Mouse (Mus musculus) embryonic facial prominence, embryonic 11.5 days (tissue): ENCODE data around the gene Dennd1c. TPM values are rescaled to one million over a fixed set of nuclear protein-coding genes. Genes with fewer than 3 reads are reported as not detected.

Experiments used
- ATAC-seq: fragments of 200-750 bp; cut with Nextera tagmentation; replicated peaks from 2 replicates; pipeline ENCODE4 v1.8.0; 2017; ENCODE audit warnings: low read depth; ENCODE audit not compliant: insufficient number of reproducible peaks, low FRiP score, low TSS enrichment
- DNase-seq: peaks from one replicate; pipeline ENCODE4 v3.0.0-alpha.2; 2015; ENCODE audit warnings: low spot score
- H3K27ac ChIP-seq: fragments of 300-500 bp; sonication (generic); replicated peaks from 2 replicates; pipeline ENCODE4 v1.5.1; 2014; ENCODE audit warnings: mild to moderate bottlenecking, low read depth, low read length, control low read depth
- H3K27me3 ChIP-seq: fragments of 300-500 bp; sonication (generic); 2 replicates; pipeline ENCODE4 v1.6.1; 2014; ENCODE audit warnings: mild to moderate bottlenecking, low read length, moderate library complexity, mixed read lengths; ENCODE audit not compliant: control insufficient read depth, insufficient read depth
- H3K36me3 ChIP-seq: fragments of 300-500 bp; sonication (generic); replicated peaks from 2 replicates; pipeline ENCODE4 v1.6.1; 2014; ENCODE audit warnings: low read depth, mild to moderate bottlenecking, low read length, moderate library complexity, mixed read lengths; ENCODE audit not compliant: control insufficient read depth, insufficient read depth
- H3K4me1 ChIP-seq: fragments of 300-500 bp; sonication (generic); 2 replicates; pipeline ENCODE4 v1.6.1; 2014; ENCODE audit warnings: low read length, mixed read lengths; ENCODE audit not compliant: control insufficient read depth, insufficient read depth
- H3K4me2 ChIP-seq: fragments of 300-500 bp; sonication (generic); 2 replicates; pipeline ENCODE4 v1.6.1; 2014; ENCODE audit warnings: low read depth, mild to moderate bottlenecking, control low read depth, low read length, moderate library complexity
- H3K4me3 ChIP-seq: fragments of 300-500 bp; sonication (generic); 2 replicates; pipeline ENCODE4 v1.5.1; 2014; ENCODE audit warnings: low read depth, low read length, control low read depth
- H3K9ac ChIP-seq: fragments of 300-500 bp; sonication (generic); replicated peaks from 2 replicates; pipeline ENCODE4 v1.6.1; 2014; ENCODE audit warnings: mild to moderate bottlenecking, control low read depth, low read length
- H3K9me3 ChIP-seq: fragments of 300-500 bp; sonication (generic); replicated peaks from 2 replicates; pipeline ENCODE4 v1.6.1; 2016; ENCODE audit warnings: mild to moderate bottlenecking, low read length, inconsistent platforms, mixed read lengths; ENCODE audit not compliant: control insufficient read depth
- WGBS: fragments of 180-500 bp; shearing (Covaris S2); extraction: QIAGEN DNeasy Blood & Tissue Kit; methylation state at CpG from one replicate; pipeline ENCODE4 v1.1.7; 2014; 5-methylcytosine and 5-hydroxymethylcytosine counted together
- polyA plus RNA-seq: library from polyadenylated mRNA; unstranded; fragments of >200 nt; fragmentation: Nextera tagmentation; extraction: Ambion mirVana; gene quantifications from 2 replicates; pipeline ENCODE4 v1.2.1, GENCODE M21; 2014

The Dennd1c gene
- polyA plus RNA-seq, 1 experiment from 2014 or later, result 1.6 TPM

DNA sequence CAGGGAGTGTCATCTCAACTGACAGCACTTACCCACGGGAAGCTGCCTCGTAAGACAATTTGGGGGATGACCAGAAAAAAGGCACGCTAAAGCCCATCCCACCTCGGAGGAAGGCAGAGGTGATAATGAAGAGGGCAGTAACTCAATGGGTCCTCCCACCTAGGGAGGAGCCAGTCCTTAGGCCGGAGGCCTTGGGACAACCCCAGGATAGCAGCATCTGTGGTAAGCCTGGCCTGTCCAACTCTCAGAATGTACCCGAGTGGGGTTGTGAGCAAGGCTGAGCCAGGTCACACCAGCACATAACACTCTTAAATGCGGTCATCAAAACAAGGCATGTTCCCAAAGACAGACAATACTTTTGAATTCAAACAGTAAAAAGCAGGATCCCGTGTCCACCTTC, 48.6 kb downstream of the Dennd1c start:
- Histone ChIP-seq H3K4me3 (peak overlapping the region; percentile 99), H3K9ac (peak overlapping the region; percentile 99), H3K27me3 (no peaks in the 10 kb centered on the region), H3K27ac (no peak overlapping the region), H3K9me3 (no peaks in the 10 kb centered on the region), H3K4me2 (peak overlapping the region; percentile 87), H3K36me3 (peaks cover 15% of the 10 kb centered on the region), H3K4me1 (no peaks in the 10 kb centered on the region)
- WGBS, result 58% methylated on average over 8 of the region's 8 CpGs
- DNase-seq (no peak), ATAC-seq (no peak)

DNA sequence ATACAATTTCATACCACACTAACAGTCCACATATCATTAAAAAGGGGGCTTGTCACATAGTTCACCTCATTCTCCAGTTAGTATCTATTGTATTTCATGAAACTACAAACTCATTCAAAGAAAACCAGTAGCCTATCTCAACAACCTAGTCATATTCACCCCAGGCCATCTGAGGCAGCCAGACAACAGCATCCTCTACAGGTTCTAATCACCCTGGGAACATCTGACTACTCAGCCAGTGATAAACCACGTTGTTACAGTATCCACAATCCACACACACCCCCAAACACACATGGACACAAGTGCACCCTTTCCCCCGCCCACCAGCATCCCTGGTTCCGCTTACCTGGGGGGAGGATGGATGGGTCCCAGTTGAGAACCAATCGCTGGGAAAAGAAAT, 50.8 kb downstream of the Dennd1c start:
- WGBS, result 91% methylated on average over 4 of the region's 4 CpGs
- Histone ChIP-seq H3K27ac (no peak overlapping the region), H3K36me3 (peaks cover 36% of the 10 kb centered on the region), H3K27me3 (no peaks in the 10 kb centered on the region), H3K4me1 (no peaks in the 10 kb centered on the region), H3K4me2 (no peak overlapping the region), H3K9ac (no peak overlapping the region), H3K9me3 (no peaks in the 10 kb centered on the region), H3K4me3 (no peak overlapping the region)
- DNase-seq, result no peak
- no peak for ATAC-seq

DNA sequence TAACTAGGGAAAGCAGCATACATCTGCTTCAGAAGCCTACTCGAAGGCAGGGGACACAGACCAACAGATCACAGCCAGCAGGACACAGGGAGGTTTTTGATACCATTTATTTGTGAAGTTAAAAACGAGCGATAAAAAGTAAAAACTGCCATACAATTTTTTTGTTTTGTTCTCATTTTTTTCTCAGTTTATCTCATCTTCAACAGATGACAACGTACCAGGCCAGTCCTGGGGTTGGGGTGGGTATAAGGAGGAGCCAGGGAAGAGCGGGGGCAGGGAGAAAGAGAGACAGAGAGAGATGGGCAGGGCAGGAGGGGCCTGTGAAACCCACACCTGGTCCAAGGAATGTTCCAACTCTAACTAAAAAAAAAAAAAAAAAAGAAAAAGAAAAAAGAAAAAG, 57.4 kb downstream of the Dennd1c start:
- no peak overlapping the region for H3K27ac ChIP-seq
- 93% methylated on average over 5 of the region's 5 CpGs for WGBS
- peaks cover 37% of the 10 kb centered on the region for H3K36me3 ChIP-seq
- no peak overlapping the region for H3K9ac ChIP-seq
- no peak for DNase-seq
- H3K27me3 ChIP-seq, result no peaks in the 10 kb centered on the region
- ATAC-seq, result no peak
- H3K9me3 ChIP-seq, result no peaks in the 10 kb centered on the region
- no peak overlapping the region for H3K4me2 ChIP-seq
- no peaks in the 10 kb centered on the region for H3K4me1 ChIP-seq
- no peak overlapping the region for H3K4me3 ChIP-seq

DNA sequence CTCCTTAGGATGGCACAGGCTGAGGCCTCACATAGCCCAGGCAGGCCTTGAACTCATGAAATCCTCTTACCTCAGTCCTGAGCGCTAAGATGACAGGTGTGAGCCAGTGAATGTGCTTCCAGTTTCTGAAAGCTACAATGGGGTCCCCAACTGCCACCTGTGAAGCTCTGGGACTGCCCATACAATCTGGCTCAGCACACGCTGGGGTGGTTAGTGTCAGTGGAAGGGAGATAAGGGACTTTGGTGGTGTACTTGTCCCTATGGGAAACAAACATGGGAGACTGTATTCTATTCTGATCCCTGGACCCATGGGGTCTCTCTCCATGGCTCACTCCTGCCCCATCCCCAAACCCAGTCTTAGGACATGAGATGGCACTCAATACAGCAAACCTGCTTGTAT, 58.6 kb downstream of the Dennd1c start:
- Histone ChIP-seq H3K4me2 (no peak overlapping the region), H3K36me3 (peaks cover 26% of the 10 kb centered on the region), H3K27me3 (no peaks in the 10 kb centered on the region), H3K4me3 (no peak overlapping the region), H3K27ac (no peak overlapping the region), H3K9me3 (no peaks in the 10 kb centered on the region), H3K4me1 (no peaks in the 10 kb centered on the region), H3K9ac (no peak overlapping the region)
- 80% methylated on average over 2 of the region's 2 CpGs for WGBS
- ATAC-seq (no peak), DNase-seq (no peak)

Other genes starting within 250 kb of the Dennd1c start
- gene Rfx2, start 247.5 kb downstream of the Dennd1c start, polyA plus RNA-seq, result 2.3 and 2.4 TPM in 2 replicates
- not detected in 2 replicates for gene Acsbg2, start 204.1 kb downstream of the Dennd1c start, polyA plus RNA-seq
- 0.13 and 0.22 TPM in 2 replicates for gene 1700061G19Rik, start 203.0 kb downstream of the Dennd1c start, polyA plus RNA-seq
- gene Mllt1, start 143.1 kb downstream of the Dennd1c start, polyA plus RNA-seq, result 26.8 and 27.2 TPM in 2 replicates
- not detected in 2 replicates for gene Acer1, start 96.4 kb downstream of the Dennd1c start, polyA plus RNA-seq
- gene Clpp, start 88.2 kb downstream of the Dennd1c start, polyA plus RNA-seq, result 148 and 159 TPM in 2 replicates
- gene Alkbh7, start 81.2 kb downstream of the Dennd1c start, polyA plus RNA-seq, result 39.5 and 40.2 TPM in 2 replicates
- gene Pspn, start 78.5 kb downstream of the Dennd1c start, polyA plus RNA-seq, result not detected in 2 replicates
- gene Gtf2f1, start 67.2 kb downstream of the Dennd1c start, polyA plus RNA-seq, result 70.1 and 71.1 TPM in 2 replicates
- 0.18 TPM in 1 of 2 replicates, not detected in the other for gene Gm17949, start 67.0 kb downstream of the Dennd1c start, polyA plus RNA-seq
- gene Khsrp, start 47.0 kb downstream of the Dennd1c start, polyA plus RNA-seq, result 38.7 and 40.0 TPM in 2 replicates
- not detected in 2 replicates for gene Slc25a41, start 36.9 kb downstream of the Dennd1c start, polyA plus RNA-seq
- 5.1 and 5.3 TPM in 2 replicates for gene Crb3, start 19.4 kb downstream of the Dennd1c start, polyA plus RNA-seq
- gene Slc25a23, start 18.7 kb downstream of the Dennd1c start, polyA plus RNA-seq, result 7.1 and 7.3 TPM in 2 replicates
- gene Tubb4a, start 9.3 kb upstream of the Dennd1c start, polyA plus RNA-seq, result 39.9 and 51.6 TPM in 2 replicates
- 5.2 and 5.6 TPM in 2 replicates for gene Tnfsf9, start 26.8 kb upstream of the Dennd1c start, polyA plus RNA-seq
- gene Cd70, start 71.3 kb upstream of the Dennd1c start, polyA plus RNA-seq, result not detected in 2 replicates
- 0.25 TPM in 1 of 2 replicates, not detected in the other for gene Tnfsf14, start 115.7 kb upstream of the Dennd1c start, polyA plus RNA-seq
- gene C3, start 149.6 kb upstream of the Dennd1c start, polyA plus RNA-seq, result 0.35 and 0.46 TPM in 2 replicates
- 26.9 and 27.6 TPM in 2 replicates for gene Gpr108, start 169.9 kb upstream of the Dennd1c start, polyA plus RNA-seq
- 25.3 and 27.2 TPM in 2 replicates for gene Trip10, start 170.9 kb upstream of the Dennd1c start, polyA plus RNA-seq
- gene Vav1, start 200.6 kb upstream of the Dennd1c start, polyA plus RNA-seq, result 2.3 and 2.7 TPM in 2 replicates